Mouse (Mus musculus) CH12.LX (cell line): Measurements from ENCODE around the gene Sfrp4. TPM values are rescaled to one million over a fixed set of nuclear protein-coding genes. Genes with fewer than 3 reads are reported as not detected.

Experiments
- DNase-seq: peaks from one replicate; pipeline ENCODE4 v3.0.0-alpha.2; 2013; ENCODE audit errors: extremely low read depth
- H3K27ac ChIP-seq: 2 replicates; pipeline ENCODE4 v1.5.1; 2012; ENCODE audit warnings: low read depth, mild to moderate bottlenecking, control low read depth, moderate library complexity; ENCODE audit not compliant: insufficient read depth
- H3K27me3 ChIP-seq: replicated peaks from 2 replicates; pipeline ENCODE3; 2012; ENCODE audit warnings: inconsistent platforms
- H3K36me3 ChIP-seq, 2 experiments: replicated peaks in 1 of 2; 2 replicates each; pipeline versions ENCODE3 to v1.6.1; 2012; ENCODE audit warnings: inconsistent platforms in 1 of 2, low read length in 1 of 2, mild to moderate bottlenecking in 1 of 2, mixed read lengths in 1 of 2, moderate library complexity in 1 of 2; ENCODE audit not compliant: control insufficient read depth in 1 of 2, insufficient read depth in 1 of 2
- H3K4me1 ChIP-seq, 2 experiments: 2 replicates each; pipeline ENCODE4 v1.6.1; 2012; ENCODE audit warnings: inconsistent platforms in 1 of 2, moderate library complexity in 1 of 2; ENCODE audit not compliant: insufficient read depth in 2 of 2, control insufficient read depth in 1 of 2
- H3K4me2 ChIP-seq: 2 replicates; pipeline ENCODE4 v1.6.1; 2012; ENCODE audit warnings: low read depth, mild to moderate bottlenecking, control low read depth; ENCODE audit not compliant: poor library complexity, insufficient read depth, severe bottlenecking
- H3K4me3 ChIP-seq, 3 experiments: fragments of 150-350 bp in 1 of 3; sonication (generic) in 1 of 3; replicated peaks in 1 of 3; 2 replicates each; pipeline versions ENCODE3 to v1.5.1; 2011 to 2012; ENCODE audit warnings: low read depth in 2 of 3, low read length in 2 of 3, mild to moderate bottlenecking in 2 of 3, moderate library complexity in 2 of 3, control low read depth in 1 of 3, improper control_type of control experiment in 1 of 3, inconsistent platforms in 1 of 3, mixed read lengths in 1 of 3; ENCODE audit not compliant: poor library complexity in 1 of 3
- H3K79me2 ChIP-seq: replicated peaks from 2 replicates; pipeline ENCODE4 v1.6.1; 2012; ENCODE audit warnings: mild to moderate bottlenecking, moderate library complexity; ENCODE audit not compliant: control insufficient read depth, poor library complexity, insufficient read depth, severe bottlenecking; ENCODE audit errors: extremely low read depth
- H3K9ac ChIP-seq: 2 replicates; pipeline ENCODE4 v1.6.1; 2012; ENCODE audit warnings: low read depth, mild to moderate bottlenecking, control low read depth, moderate library complexity; ENCODE audit not compliant: insufficient read depth
- H3K9me3 ChIP-seq: replicated peaks from 2 replicates; pipeline ENCODE3; 2012; ENCODE audit warnings: low read length, inconsistent platforms, mixed read lengths
- BHLHE40 ChIP-seq: IDR thresholded peaks from 2 replicates; pipeline ENCODE4 v1.6.1; 2011; ENCODE audit warnings: mild to moderate bottlenecking, low read depth, low read length, improper control_type of control experiment
- CHD1 ChIP-seq: IDR thresholded peaks from 2 replicates; pipeline ENCODE4 v1.6.1; 2012; ENCODE audit warnings: low read depth, low read length, improper control_type of control experiment, inconsistent platforms
- E2F4 ChIP-seq: IDR thresholded peaks from 2 replicates; pipeline ENCODE4 v1.6.1; 2011; ENCODE audit warnings: low read depth, low read length, improper control_type of control experiment; ENCODE audit not compliant: insufficient replicate concordance
- ELF1 ChIP-seq: IDR thresholded peaks from 2 replicates; pipeline ENCODE4 v1.6.1; 2014; ENCODE audit warnings: low read depth, mild to moderate bottlenecking, inconsistent platforms, low read length, improper control_type of control experiment
- JUN ChIP-seq: IDR thresholded peaks from 2 replicates; pipeline ENCODE4 v1.6.1; 2011; ENCODE audit warnings: low read depth, mild to moderate bottlenecking, low read length, improper control_type of control experiment, moderate library complexity; ENCODE audit not compliant: insufficient read depth
- KAT2A ChIP-seq: IDR thresholded peaks from 2 replicates; pipeline ENCODE4 v1.6.1; 2012; ENCODE audit warnings: low read length, improper control_type of control experiment, inconsistent platforms; ENCODE audit not compliant: insufficient replicate concordance
- MAFK ChIP-seq: IDR thresholded peaks from 2 replicates; pipeline ENCODE4 v1.6.1; 2011; ENCODE audit warnings: low read length, improper control_type of control experiment; ENCODE audit not compliant: insufficient replicate concordance
- MXI1 ChIP-seq: IDR thresholded peaks from 2 replicates; pipeline ENCODE4 v1.6.1; 2011; ENCODE audit warnings: mild to moderate bottlenecking, low read depth, low read length, improper control_type of control experiment
- MYC ChIP-seq: IDR thresholded peaks from 2 replicates; pipeline ENCODE4 v1.6.1; 2011; ENCODE audit warnings: low read depth, mild to moderate bottlenecking, improper control_type of control experiment, low read length
- NELFE ChIP-seq: IDR thresholded peaks from 2 replicates; pipeline ENCODE4 v1.6.1; 2011; ENCODE audit warnings: low read depth, low read length, improper control_type of control experiment
- NRF1 ChIP-seq: IDR thresholded peaks from 2 replicates; pipeline ENCODE4 v1.6.1; 2014; ENCODE audit warnings: low read depth, mild to moderate bottlenecking, inconsistent platforms, low read length, improper control_type of control experiment, moderate library complexity
- PAX5 ChIP-seq: IDR thresholded peaks from 2 replicates; pipeline ENCODE4 v1.6.1; 2012; ENCODE audit warnings: low read length, inconsistent platforms, mixed read lengths
- POLR2AphosphoS2 ChIP-seq: IDR thresholded peaks from 2 replicates; pipeline ENCODE4 v1.6.1; 2011; ENCODE audit warnings: low read depth, low read length, improper control_type of control experiment
- SMC3 ChIP-seq: IDR thresholded peaks from 2 replicates; pipeline ENCODE4 v1.6.1; 2011; ENCODE audit warnings: low read depth, low read length, improper control_type of control experiment
- UBTF ChIP-seq: IDR thresholded peaks from 2 replicates; pipeline ENCODE4 v1.6.1; 2012; ENCODE audit warnings: low read depth, mild to moderate bottlenecking, inconsistent platforms, low read length, improper control_type of control experiment, moderate library complexity
- USF1 ChIP-seq: IDR thresholded peaks from 2 replicates; pipeline ENCODE4 v1.6.1; 2014; ENCODE audit warnings: low read depth, mild to moderate bottlenecking, inconsistent platforms, low read length, improper control_type of control experiment
- ZC3H11A ChIP-seq: IDR thresholded peaks from 2 replicates; pipeline ENCODE4 v1.6.1; 2012; ENCODE audit warnings: low read depth, mild to moderate bottlenecking, inconsistent platforms, low read length, improper control_type of control experiment
- ZKSCAN1 ChIP-seq: IDR thresholded peaks from 2 replicates; pipeline ENCODE4 v1.6.1; 2012; ENCODE audit warnings: low read depth, inconsistent platforms, low read length, improper control_type of control experiment, borderline replicate concordance
- ZNF384 ChIP-seq: IDR thresholded peaks from 2 replicates; pipeline ENCODE4 v1.6.1; 2012; ENCODE audit warnings: low read depth, low read length, improper control_type of control experiment, inconsistent platforms
- dilution Hi-C: fragments of 300-500 bp; cut with MboI; formaldehyde crosslinking; loops from 2 replicates; pipeline ENCODE4 v1.14.3; 2020; ENCODE audit warnings: low sequenced_read_pairs; ENCODE audit not compliant: extremely low pct_unique_long_range_greater_than_20kb, extremely low pct_ligation_motif_present
- in situ Hi-C: fragments of 300-500 bp; cut with MboI; formaldehyde crosslinking; loops from 3 replicates; pipeline ENCODE4 v1.14.3; 2019; ENCODE audit warnings: low sequenced_read_pairs, low pct_ligation_motif_present, low pct_unique_long_range_greater_than_20kb, mixed read lengths
- polyA plus RNA-seq: library from polyadenylated mRNA; unstranded; fragments of >175 nt; gene quantifications from 2 replicates; pipeline ENCODE4 v1.2.1, GENCODE M21; 2012; ENCODE audit warnings: low read depth; ENCODE audit not compliant: insufficient read length
- total RNA-seq, 2 experiments: library from RNA; depleted of rRNA; stranded (reverse); fragments of 300-350 nt in 1 of 2; fragments of >200 nt in 1 of 2; gene quantifications; 2 replicates each; pipeline ENCODE4 v1.2.3; 2012 to 2014

The Sfrp4 gene
- total and polyA plus RNA-seq, 3 experiments: not detected

DNA sequence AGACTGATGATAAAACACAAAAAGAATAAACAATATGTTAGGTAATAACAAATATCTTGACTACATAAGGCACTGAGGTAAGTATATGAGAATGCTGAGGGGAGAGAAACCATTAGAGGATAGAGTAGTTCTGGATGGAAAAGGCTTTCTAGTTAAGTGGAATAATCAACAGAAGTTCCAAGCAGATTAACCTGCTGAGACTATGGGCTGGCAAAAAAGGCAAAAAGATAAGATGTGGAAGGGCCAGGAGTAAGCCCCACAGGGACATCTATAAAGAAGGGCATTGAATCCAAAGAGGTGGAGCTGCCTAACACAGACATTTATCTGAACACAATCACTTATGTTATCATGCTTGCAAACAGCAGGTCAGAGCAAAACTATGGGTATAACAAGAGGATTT lies 14.8 kb upstream of the Sfrp4 start:
- dilution Hi-C loops (no loop called here), in situ Hi-C loops (no loop called here)

GRCm38 (mm10) chr13:19612348-19612747 lies 10.6 kb upstream of the Sfrp4 start:
- TF ChIP-seq ZKSCAN1 (no peak), NELFE (no peak), UBTF (no peak), KAT2A (no peak), PAX5 (no peak), MYC (no peak), BHLHE40 (no peak), MAFK (no peak), USF1 (no peak), E2F4 (no peak), JUN (no peak), SMC3 (no peak), NRF1 (no peak), POLR2AphosphoS2 (no peak), CHD1 (no peak), ZNF384 (no peak)
- no peak overlapping the region for H3K9ac ChIP-seq
- no peak overlapping the region for H3K4me2 ChIP-seq
- no peaks in the 10 kb centered on the region for H3K4me1 ChIP-seq
- H3K9me3 ChIP-seq: no peaks in the 10 kb centered on the region
- in situ Hi-C loops (no loop called here), dilution Hi-C loops (no loop called here)
- H3K79me2 ChIP-seq: no peaks in the 10 kb centered on the region
- no peak overlapping the region for H3K27ac ChIP-seq
- no peak for DNase-seq
- H3K36me3 ChIP-seq: no peaks in the 10 kb centered on the region
- no peak overlapping the region for H3K4me3 ChIP-seq
- no peaks in the 10 kb centered on the region for H3K27me3 ChIP-seq

More for the DNA sequence above, 14.8 kb upstream of the Sfrp4 start:
- Histone ChIP-seq H3K9ac (no peak overlapping the region), H3K36me3 (no peaks in the 10 kb centered on the region), H3K4me1 (no peaks in the 10 kb centered on the region), H3K27ac (no peak overlapping the region), H3K9me3 (no peaks in the 10 kb centered on the region), H3K27me3 (no peaks in the 10 kb centered on the region), H3K4me2 (no peak overlapping the region), H3K4me3 (no peak overlapping the region), H3K79me2 (no peaks in the 10 kb centered on the region)
- DNase-seq: no peak
- no peak for TF ChIP-seq CHD1
- TF ChIP-seq E2F4: no peak
- TF ChIP-seq MXI1: no peak
- TF ChIP-seq ELF1: no peak
- no peak for TF ChIP-seq ZC3H11A
- no peak for TF ChIP-seq USF1
- no peak for TF ChIP-seq BHLHE40
